Mouse (Mus musculus) intestine, postnatal 0 days (tissue): ENCODE results near the gene Rnf183. TPM values are rescaled to one million over a fixed set of nuclear protein-coding genes. Genes with fewer than 3 reads are reported as not detected.
A peak's percentile ranks its signal among the peaks of the same experiment; 100 is the strongest.

ENCODE experiments used
- ATAC-seq: fragments of 200-750 bp; cut with Nextera tagmentation; 2 replicates; pipeline ENCODE4 v1.8.0; 2017; ENCODE audit warnings: mild to moderate bottlenecking, moderate TSS enrichment, moderate library complexity
- H3K27ac ChIP-seq: fragments of 300-500 bp; sonication (generic); 2 replicates; pipeline ENCODE4 v1.5.1; 2014; ENCODE audit warnings: mild to moderate bottlenecking, low read depth, low read length, moderate library complexity
- H3K27me3 ChIP-seq: fragments of 300-500 bp; sonication (generic); replicated peaks from 2 replicates; pipeline ENCODE4 v1.6.1; 2014; ENCODE audit warnings: low read length, mixed read lengths; ENCODE audit not compliant: control insufficient read depth, insufficient read depth
- H3K36me3 ChIP-seq: fragments of 300-500 bp; sonication (generic); 2 replicates; pipeline ENCODE4 v1.6.1; 2014; ENCODE audit warnings: mild to moderate bottlenecking, moderate library complexity; ENCODE audit not compliant: control insufficient read depth, insufficient read depth
- H3K4me1 ChIP-seq: fragments of 300-500 bp; sonication (generic); replicated peaks from 2 replicates; pipeline ENCODE4 v1.6.1; 2014; ENCODE audit warnings: antibody characterized with exemption, low read length, mixed read lengths; ENCODE audit not compliant: control insufficient read depth, insufficient read depth
- H3K4me2 ChIP-seq: fragments of 300-500 bp; sonication (generic); replicated peaks from 2 replicates; pipeline ENCODE4 v1.6.1; 2014; ENCODE audit warnings: low read depth, mild to moderate bottlenecking, moderate library complexity
- H3K4me3 ChIP-seq: fragments of 300-500 bp; sonication (generic); 2 replicates; pipeline ENCODE4 v1.5.1; 2014; ENCODE audit warnings: low read depth, low read length
- H3K9ac ChIP-seq: fragments of 300-500 bp; sonication (generic); 2 replicates; pipeline ENCODE4 v1.6.1; 2014; ENCODE audit warnings: mild to moderate bottlenecking, low read depth, low read length
- H3K9me3 ChIP-seq: fragments of 300-500 bp; sonication (generic); 2 replicates; pipeline ENCODE4 v1.6.1; 2016; ENCODE audit warnings: mixed run types; ENCODE audit not compliant: control insufficient read depth
- CTCF ChIP-seq: sonication (generic); IDR thresholded peaks from 2 replicates; pipeline ENCODE4 v1.5.1; 2016; ENCODE audit warnings: low read depth, mild to moderate bottlenecking, control low read depth, antibody characterized with exemption, moderate library complexity
- WGBS: fragments of 180-500 bp; shearing (Covaris S2); extraction: QIAGEN DNeasy Blood & Tissue Kit; methylation state at CpG from one replicate; pipeline ENCODE4 v1.1.7; 2014; 5-methylcytosine and 5-hydroxymethylcytosine counted together
- polyA plus RNA-seq: library from polyadenylated mRNA; unstranded; fragments of >200 nt; fragmentation: Nextera tagmentation; extraction: Ambion mirVana; gene quantifications from 2 replicates; pipeline ENCODE4 v1.2.1, GENCODE M21; 2015

Gene Rnf183
- polyA plus RNA-seq, 1 experiment from 2014 or later = 0.35 TPM

DNA sequence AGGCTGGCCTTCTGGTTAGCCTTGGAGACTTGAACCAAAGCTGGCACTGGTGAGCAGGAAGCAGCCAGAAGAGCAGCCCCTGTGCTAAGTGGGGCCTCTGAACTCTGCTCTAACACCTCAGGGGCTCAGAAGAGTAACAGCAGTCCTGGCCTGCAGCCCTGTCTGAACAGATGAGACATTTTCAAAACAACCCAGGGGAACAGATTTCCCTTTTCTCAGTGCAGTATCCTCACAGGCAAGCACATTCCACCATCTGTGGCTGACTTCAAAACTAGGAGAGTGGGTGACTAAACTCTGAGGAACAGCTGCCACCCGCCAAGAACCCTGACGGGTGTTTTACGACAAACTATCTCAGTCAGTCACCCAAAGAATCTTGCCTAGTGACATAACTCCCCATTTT, 24.0 kb upstream of the Rnf183 start:
- H3K9ac ChIP-seq = no peak overlapping the region
- no peak overlapping the region for H3K4me3 ChIP-seq
- H3K4me2 ChIP-seq = no peak overlapping the region
- no peaks in the 10 kb centered on the region for H3K27me3 ChIP-seq
- H3K4me1 ChIP-seq = 0 out of 2 replicates have a peak, but pooled peaks cover 4% of the 10 kb centered on the region
- H3K9me3 ChIP-seq = no peaks in the 10 kb centered on the region
- ATAC-seq = peak; percentile 20; the same call in 1 of the 2 replicates
- H3K36me3 ChIP-seq = no peaks in the 10 kb centered on the region; the same call in 1 of the 2 replicates
- TF ChIP-seq CTCF = no peak
- no peak overlapping the region for H3K27ac ChIP-seq
- WGBS = 50% methylated on average over 3 of the region's 3 CpGs

DNA sequence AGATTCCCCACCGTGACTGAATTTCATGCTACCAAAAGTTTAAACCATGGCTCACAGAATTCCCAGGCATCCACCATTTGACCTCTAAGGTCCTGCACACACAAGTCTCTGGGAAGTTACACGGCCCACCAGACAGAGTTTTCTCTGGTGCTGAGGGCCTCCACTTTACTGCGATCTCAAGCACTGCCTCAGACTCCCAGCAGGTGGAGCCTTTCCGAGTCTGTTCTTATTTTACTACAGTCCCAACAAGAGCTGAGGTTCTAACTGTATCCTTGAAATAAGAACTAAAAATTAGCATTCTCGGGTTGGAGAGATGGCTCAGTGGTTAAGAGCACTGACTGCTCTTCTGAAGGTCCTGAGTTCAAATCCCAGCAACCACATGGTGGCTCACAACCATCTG, 19.9 kb upstream of the Rnf183 start:
- 54% methylated on average over 5 of the region's 5 CpGs for WGBS
- Histone ChIP-seq H3K27me3 (no peaks in the 10 kb centered on the region), H3K4me2 (no peak overlapping the region), H3K4me1 (no peaks in the 10 kb centered on the region), H3K4me3 (no peak overlapping the region), H3K9me3 (no peaks in the 10 kb centered on the region), H3K9ac (no peak overlapping the region), H3K36me3 (no peaks in the 10 kb centered on the region; the same call in 1 of the 2 replicates), H3K27ac (no peak overlapping the region)
- ATAC-seq = peak; percentile 59; the same call in 1 of the 2 replicates
- TF ChIP-seq CTCF = peak; percentile 74

DNA sequence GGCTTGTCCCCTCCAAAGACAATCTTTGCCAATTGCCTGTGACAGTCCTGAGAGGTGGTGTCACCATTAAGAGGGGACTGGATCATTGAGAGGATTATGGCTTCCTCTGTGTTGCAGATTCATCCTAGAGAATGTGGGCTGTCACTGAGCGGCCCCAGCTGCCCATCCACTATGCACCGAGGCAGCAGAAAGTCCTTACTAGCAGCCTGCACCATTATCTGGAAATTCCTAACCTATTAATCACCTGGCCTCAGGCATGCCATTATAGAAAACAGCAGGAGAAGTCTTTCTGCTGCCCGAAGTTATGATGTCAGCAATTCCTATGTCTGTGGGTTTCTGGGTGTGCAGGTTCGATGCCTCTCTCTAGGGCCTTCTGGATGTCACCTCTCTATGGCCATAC, 5.9 kb upstream of the Rnf183 start:
- 65% methylated on average over 4 of the region's 4 CpGs for WGBS
- H3K27me3 ChIP-seq = no peaks in the 10 kb centered on the region
- no peak for TF ChIP-seq CTCF

DNA sequence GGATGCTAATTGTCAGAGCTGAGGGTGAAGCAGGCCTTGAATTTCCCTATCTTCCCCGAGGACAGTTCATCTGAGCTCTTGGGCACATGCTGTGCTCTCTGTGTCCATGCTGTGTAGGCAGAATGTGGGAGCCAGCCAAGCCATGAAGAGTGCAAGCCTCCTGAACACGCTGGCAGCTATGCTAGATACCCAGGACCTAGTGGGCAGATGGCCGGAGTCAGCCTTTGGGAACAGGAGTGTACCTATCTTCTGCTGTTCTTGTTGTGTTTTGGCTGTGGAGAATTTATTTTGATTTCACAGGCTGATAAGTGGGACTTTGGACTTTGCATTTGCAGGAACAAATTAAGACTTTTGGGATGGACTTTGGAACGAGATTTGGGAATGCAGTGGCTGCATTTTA, 5.5 kb upstream of the Rnf183 start:
- ATAC-seq = no peak
- Histone ChIP-seq H3K4me2 (no peak overlapping the region), H3K9ac (no peak overlapping the region), H3K27ac (no peak overlapping the region), H3K27me3 (no peaks in the 10 kb centered on the region), H3K4me3 (no peak overlapping the region), H3K4me1 (no peaks in the 10 kb centered on the region; the same call in 1 of the 2 replicates), H3K9me3 (no peaks in the 10 kb centered on the region), H3K36me3 (no peaks in the 10 kb centered on the region)
- WGBS = 73% methylated on average over 4 of the region's 4 CpGs
- TF ChIP-seq CTCF = no peak

More for the DNA sequence above, 5.9 kb upstream of the Rnf183 start:
- no peak for ATAC-seq
- H3K4me3 ChIP-seq = no peak overlapping the region
- no peak overlapping the region for H3K9ac ChIP-seq
- H3K9me3 ChIP-seq = no peaks in the 10 kb centered on the region
- no peaks in the 10 kb centered on the region; the same call in 1 of the 2 replicates for H3K4me1 ChIP-seq
- no peak overlapping the region for H3K4me2 ChIP-seq
- H3K36me3 ChIP-seq = no peaks in the 10 kb centered on the region
- H3K27ac ChIP-seq = no peak overlapping the region

DNA sequence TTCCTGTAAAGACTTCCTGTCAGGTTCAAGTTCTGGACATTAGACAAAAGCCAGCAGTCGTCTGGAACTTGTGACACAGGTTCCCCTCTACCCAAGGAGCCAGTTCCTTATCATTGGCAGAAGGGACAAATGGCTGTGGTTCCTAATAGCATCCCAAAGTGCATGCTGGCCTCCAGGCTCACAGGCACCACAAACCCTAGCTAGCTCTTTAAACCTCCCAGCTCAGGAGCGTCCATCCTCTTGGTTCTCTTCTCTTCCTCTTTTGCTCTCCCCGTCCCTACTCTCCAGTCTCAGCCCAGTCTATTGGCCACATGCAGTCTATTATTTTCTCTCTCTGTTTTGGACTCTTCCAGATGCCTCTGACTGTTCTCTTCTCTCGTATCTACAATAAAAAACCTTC, 4.7 kb upstream of the Rnf183 start:
- Histone ChIP-seq H3K27ac (no peak overlapping the region), H3K9me3 (no peaks in the 10 kb centered on the region), H3K4me1 (no peaks in the 10 kb centered on the region; the same call in 1 of the 2 replicates), H3K9ac (no peak overlapping the region), H3K36me3 (no peaks in the 10 kb centered on the region), H3K4me3 (no peak overlapping the region), H3K27me3 (no peaks in the 10 kb centered on the region), H3K4me2 (no peak overlapping the region)
- WGBS = 60% methylated on average over 4 of the region's 4 CpGs
- no peak for TF ChIP-seq CTCF
- ATAC-seq = no peak

DNA sequence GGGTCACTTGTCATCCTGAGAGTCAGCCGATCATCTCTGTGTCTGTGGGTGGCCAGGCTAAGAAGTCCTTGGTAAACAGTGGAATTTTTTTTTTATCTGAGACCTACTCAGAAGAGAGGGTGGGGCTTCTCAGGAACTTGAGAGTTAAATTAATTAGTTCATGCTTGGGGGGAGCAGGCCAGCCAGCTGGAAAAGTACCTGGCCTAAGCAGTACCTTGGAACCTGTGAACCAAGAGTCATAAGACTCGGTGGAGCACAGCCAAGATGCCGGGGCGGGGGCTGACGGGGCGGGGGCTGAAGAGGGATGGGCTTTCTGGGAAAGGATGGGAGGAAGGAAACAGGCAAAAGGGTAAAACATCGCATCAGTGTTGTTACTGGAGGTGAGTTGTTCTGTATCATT, 2.8 kb upstream of the Rnf183 start:
- Histone ChIP-seq H3K4me3 (no peak overlapping the region), H3K4me2 (no peak overlapping the region), H3K9ac (no peak overlapping the region), H3K9me3 (no peaks in the 10 kb centered on the region), H3K4me1 (no peaks in the 10 kb centered on the region; the same call in 1 of the 2 replicates), H3K27me3 (no peaks in the 10 kb centered on the region), H3K27ac (no peak overlapping the region), H3K36me3 (no peaks in the 10 kb centered on the region)
- 63% methylated on average over 7 of the region's 7 CpGs for WGBS
- no peak for TF ChIP-seq CTCF
- no peak for ATAC-seq

DNA sequence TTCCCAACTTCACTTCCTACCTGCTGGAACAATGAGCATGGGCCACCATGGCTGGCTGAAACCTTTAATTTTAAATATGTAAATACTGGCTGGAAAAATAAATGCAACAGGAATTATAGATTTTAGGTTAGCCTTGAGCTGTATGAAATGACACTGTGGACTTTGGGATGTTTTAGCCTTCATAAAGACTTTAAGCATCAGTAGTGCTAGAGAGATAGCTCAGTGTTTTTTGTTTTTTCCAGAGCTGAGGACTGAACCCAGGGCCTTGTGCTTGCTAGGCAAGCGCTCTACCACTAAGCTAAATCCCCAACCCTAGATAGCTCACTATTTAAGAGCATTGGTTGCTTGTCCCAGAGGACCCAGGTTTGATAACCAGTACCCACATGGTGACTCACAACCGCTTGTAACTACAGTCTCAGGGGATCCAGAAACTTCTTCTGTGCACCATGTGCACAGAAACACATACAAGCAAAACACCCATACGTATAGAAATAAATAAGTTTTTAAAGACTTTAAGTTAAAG, 2.3 kb upstream of the Rnf183 start:
- H3K4me3 ChIP-seq = no peak overlapping the region
- TF ChIP-seq CTCF = no peak
- 91% methylated on average over 3 of the region's 3 CpGs for WGBS
- H3K36me3 ChIP-seq = no peaks in the 10 kb centered on the region
- no peak overlapping the region for H3K27ac ChIP-seq
- no peak for ATAC-seq
- H3K27me3 ChIP-seq = no peaks in the 10 kb centered on the region
- H3K9ac ChIP-seq = no peak overlapping the region
- no peaks in the 10 kb centered on the region for H3K9me3 ChIP-seq
- H3K4me2 ChIP-seq = no peak overlapping the region
- H3K4me1 ChIP-seq = no peaks in the 10 kb centered on the region; the same call in 1 of the 2 replicates
